Mouse (Mus musculus) right cerebral cortex, postnatal 36 days (tissue): ENCODE measurements at regions not wholly inside any gene's neighbourhood (a gene's known extent, or its start where the extent isn't known, plus 50 kb on each side); places are given as distances from the start of the nearest gene placed in this dataset.

Experiments
- DNase-seq, 2 experiments: peaks; one replicate each; pipeline ENCODE4 v3.0.0; 2022; ENCODE audit warnings: low spot score in 2 of 2, mixed read lengths in 1 of 2

- no peak for DNase-seq
Measured at GRCm38 (mm10) chr15:56604266-56604665, 873.2 kb downstream of the Slc22a22 start.

GRCm38 (mm10) chr15:56592656-56593055 is 884.8 kb downstream of the Slc22a22 start:
- DNase-seq, result no peak

GRCm38 (mm10) chr15:56580745-56581515 is 896.5 kb downstream of the Slc22a22 start:
- DNase-seq, result no peak

- no peak for DNase-seq
Measured at GRCm38 (mm10) chr15:56563192-56563591, 914.2 kb downstream of the Slc22a22 start.

GRCm38 (mm10) chr15:56562785-56563184 is 914.6 kb downstream of the Slc22a22 start:
- no peak for DNase-seq

GRCm38 (mm10) chr15:56562143-56562542 is 915.3 kb downstream of the Slc22a22 start:
- no peak for DNase-seq

GRCm38 (mm10) chr15:56554386-56554785 is 923.0 kb downstream of the Slc22a22 start:
- no peak for DNase-seq

GRCm38 (mm10) chr15:56553851-56554250 is 923.6 kb downstream of the Slc22a22 start:
- DNase-seq, result no peak

- no peak for DNase-seq
Measured at GRCm38 (mm10) chr15:56531529-56531928, 945.9 kb downstream of the Slc22a22 start.

- DNase-seq, result no peak
Measured at GRCm38 (mm10) chr15:56518379-56518778, 959.0 kb downstream of the Slc22a22 start.

GRCm38 (mm10) chr15:56516095-56516494 is 961.3 kb downstream of the Slc22a22 start:
- no peak for DNase-seq

GRCm38 (mm10) chr15:56498774-56499173 is 978.7 kb downstream of the Slc22a22 start:
- no peak for DNase-seq

GRCm38 (mm10) chr15:56497757-56498156 is 979.7 kb downstream of the Slc22a22 start:
- no peak for DNase-seq

GRCm38 (mm10) chr15:56496355-56496754 is 981.1 kb downstream of the Slc22a22 start:
- DNase-seq, result no peak

- DNase-seq, result no peak
Measured at GRCm38 (mm10) chr15:56485931-56486330, 991.5 kb downstream of the Slc22a22 start.

GRCm38 (mm10) chr15:56484693-56485092 is 992.7 kb downstream of the Slc22a22 start:
- DNase-seq, result no peak

GRCm38 (mm10) chr15:56479682-56480081 is 997.7 kb downstream of the Slc22a22 start:
- DNase-seq, result no peak

- no peak for DNase-seq
Measured at GRCm38 (mm10) chr15:56479015-56479414, 998.4 kb downstream of the Slc22a22 start.

- DNase-seq, result no peak
Measured at GRCm38 (mm10) chr15:56473679-56474078, 1003.7 kb downstream of the Slc22a22 start.

GRCm38 (mm10) chr15:56451881-56452280 is 1025.5 kb downstream of the Slc22a22 start:
- peak; percentile 1 to 2 for DNase-seq

GRCm38 (mm10) chr15:56448015-56448645 is 1029.3 kb downstream of the Slc22a22 start:
- no peak for DNase-seq

GRCm38 (mm10) chr15:56440171-56440570 is 1037.3 kb downstream of the Slc22a22 start:
- DNase-seq, result no peak

GRCm38 (mm10) chr15:56438370-56438769 is 1039.1 kb downstream of the Slc22a22 start:
- no peak for DNase-seq
